Mouse (Mus musculus): ENCODE data around the gene Gpr153.

DNA sequence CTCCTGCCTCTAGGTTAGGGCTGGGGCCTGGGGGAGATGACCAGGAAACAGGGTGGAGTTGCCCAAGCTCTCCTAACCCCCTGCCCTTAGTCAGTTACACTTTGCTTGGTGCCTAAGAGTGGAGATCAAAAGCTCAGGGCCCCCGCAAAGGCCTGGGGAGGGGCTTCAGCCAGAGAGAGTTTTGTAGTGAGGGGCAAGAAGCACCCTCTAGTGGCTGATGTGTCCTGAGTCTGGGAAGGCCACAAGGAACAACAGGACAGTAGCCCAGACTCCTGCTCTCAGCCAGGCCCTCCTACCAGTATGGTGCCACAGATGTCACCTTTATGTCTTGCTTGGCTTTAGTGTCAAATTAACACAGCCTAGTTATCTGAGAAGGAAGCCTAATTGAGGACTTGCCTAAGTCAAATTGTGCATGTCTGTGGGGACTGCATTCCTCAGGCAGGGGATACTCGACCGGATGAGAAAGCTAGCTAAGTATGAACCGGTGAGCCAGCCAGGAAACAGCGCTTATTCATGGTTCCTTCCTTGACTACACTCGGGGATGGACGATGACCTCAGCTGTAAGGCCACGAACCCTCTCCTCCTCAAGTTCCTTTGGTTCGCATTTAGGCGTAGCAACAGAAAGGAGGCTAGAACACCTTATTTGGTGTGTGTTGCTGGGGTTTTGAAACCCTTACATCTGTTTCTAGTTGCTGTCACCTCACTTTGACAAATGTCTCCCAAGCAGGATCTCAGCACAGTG, 20.3 kb downstream of the Gpr153 start:
- TF ChIP-seq MXI1 (IDR thresholded peaks at IDR 0.05; ENCODE audit: low read depth, low read length) (no peak), CHD1 (IDR thresholded peaks at IDR 0.05; ENCODE audit: low read depth, low read length) (no peak), CTCF (IDR thresholded peaks at IDR 0.05 in 2 of 3, conservative IDR thresholded peaks at IDR 0.05 in 1 of 3; ENCODE audit: control insufficient read depth in 1 of 3, insufficient read depth in 1 of 3, low read depth in 2 of 3, low read length in 3 of 3, poor library complexity in 1 of 3, severe bottlenecking in 1 of 3) (peak; percentile 28 to 44 (median 40); a peak in 4 of 6 replicates), ZNF384 (IDR thresholded peaks at IDR 0.05; ENCODE audit: low read depth, low read length) (no peak), USF1 (IDR thresholded peaks at IDR 0.05; ENCODE audit: low read depth, low read length) (no peak), POLR2AphosphoS2 (IDR thresholded peaks at IDR 0.05; ENCODE audit: low read length) (no peak), E2F4 (IDR thresholded peaks at IDR 0.05; ENCODE audit: borderline replicate concordance, low read depth, low read length) (no peak), POLR2A (IDR thresholded peaks at IDR 0.05; ENCODE audit: control insufficient read depth in 1 of 2, insufficient read depth in 1 of 2, low read depth in 1 of 2, low read length in 2 of 2, poor library complexity in 1 of 2) (no peak), GATA1 (IDR thresholded peaks at IDR 0.05; ENCODE audit: low read depth, low read length) (no peak), MAFK (IDR thresholded peaks at IDR 0.05; ENCODE audit: borderline replicate concordance, low read depth, low read length) (no peak)

Measured in MEL (cell line).